Mouse (Mus musculus): ENCODE results near the gene Catsperz. TPM values are rescaled to one million over a fixed set of nuclear protein-coding genes. Genes with fewer than 3 reads are reported as not detected.
"Not testable (repeated sequence)": the region's sequence is repeated elsewhere in the genome, so short reads cannot be mapped to it uniquely, and the experiment has no call there.

Gene Catsperz
- polyA plus RNA-seq, 1 experiment from 2014 or later = 1.1 TPM

DNA sequence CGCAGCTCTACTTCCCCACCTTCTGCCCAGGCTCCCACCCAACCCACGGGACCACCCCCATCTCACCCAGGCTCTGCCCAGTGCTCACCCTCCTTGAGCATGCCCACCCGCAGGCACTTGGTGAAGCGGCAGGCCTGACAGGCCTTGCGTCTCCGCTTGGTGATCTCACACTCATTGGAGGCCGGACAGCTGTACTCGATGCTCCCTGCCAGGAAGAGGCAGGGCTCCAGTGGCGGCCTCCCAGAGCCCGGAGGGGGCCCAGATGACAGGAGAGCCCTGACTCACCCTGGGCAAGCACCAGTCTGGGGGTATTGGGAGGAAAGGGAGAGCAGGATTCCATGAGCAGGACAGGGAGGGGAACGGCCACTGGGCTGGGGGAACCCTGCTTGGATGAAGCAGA, 11.2 kb downstream of the Catsperz start:
- ATAC-seq = no peak
- Histone ChIP-seq H3K9ac (ENCODE audit: low read length) (no peak overlapping the region), H3K4me1 (ENCODE audit: control insufficient read depth, insufficient read depth, low read length) (peaks cover 3% of the 10 kb centered on the region), H3K27me3 (replicated peaks; ENCODE audit: control insufficient read depth, insufficient read depth, low read length) (no peaks in the 10 kb centered on the region), H3K36me3 (ENCODE audit: control insufficient read depth, insufficient read depth, low read length) (peaks cover 41% of the 10 kb centered on the region), H3K27ac (ENCODE audit: low read depth, low read length) (no peak overlapping the region), H3K4me3 (ENCODE audit: low read depth, low read length) (no peak overlapping the region), H3K4me2 (ENCODE audit: low read length) (no peak overlapping the region), H3K9me3 (replicated peaks; ENCODE audit: control insufficient read depth, low read length) (no peaks in the 10 kb centered on the region)
- no peak for DNase-seq (ENCODE audit: low spot score)
- 79% methylated on average over 11 of the region's 11 CpGs for WGBS

DNA sequence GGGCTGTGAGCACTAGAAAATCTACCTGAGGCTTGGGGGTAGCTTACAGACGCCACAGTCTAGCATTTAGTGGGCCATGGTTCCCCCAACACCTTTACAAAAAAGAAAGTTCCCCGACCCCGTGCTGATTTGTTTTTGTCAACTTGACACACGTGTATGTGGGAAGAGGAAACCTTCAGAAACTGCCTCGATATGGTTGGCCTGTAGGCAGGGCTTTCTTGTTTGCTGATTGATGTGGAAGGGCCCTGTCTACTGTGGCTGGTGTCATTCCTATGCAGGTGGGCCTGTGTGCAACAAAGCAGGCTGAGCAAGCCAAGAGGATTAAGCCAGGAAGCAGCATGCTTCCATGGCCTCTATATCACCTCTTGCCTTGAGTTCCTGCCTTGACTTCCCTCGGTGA, 12.1 kb downstream of the Catsperz start:
- Histone ChIP-seq H3K4me2 (ENCODE audit: low read length) (no peak overlapping the region), H3K9me3 (replicated peaks; ENCODE audit: control insufficient read depth, low read length) (no peaks in the 10 kb centered on the region), H3K27ac (ENCODE audit: low read depth, low read length) (no peak overlapping the region), H3K27me3 (replicated peaks; ENCODE audit: control insufficient read depth, insufficient read depth, low read length) (no peaks in the 10 kb centered on the region), H3K4me1 (ENCODE audit: control insufficient read depth, insufficient read depth, low read length) (peaks cover 11% of the 10 kb centered on the region), H3K9ac (ENCODE audit: low read length) (no peak overlapping the region), H3K36me3 (ENCODE audit: control insufficient read depth, insufficient read depth, low read length) (peaks cover 34% of the 10 kb centered on the region), H3K4me3 (ENCODE audit: low read depth, low read length) (no peak overlapping the region)
- DNase-seq (ENCODE audit: low spot score) = no peak
- 89% methylated on average over 6 of the region's 6 CpGs for WGBS
- no peak for ATAC-seq

DNA sequence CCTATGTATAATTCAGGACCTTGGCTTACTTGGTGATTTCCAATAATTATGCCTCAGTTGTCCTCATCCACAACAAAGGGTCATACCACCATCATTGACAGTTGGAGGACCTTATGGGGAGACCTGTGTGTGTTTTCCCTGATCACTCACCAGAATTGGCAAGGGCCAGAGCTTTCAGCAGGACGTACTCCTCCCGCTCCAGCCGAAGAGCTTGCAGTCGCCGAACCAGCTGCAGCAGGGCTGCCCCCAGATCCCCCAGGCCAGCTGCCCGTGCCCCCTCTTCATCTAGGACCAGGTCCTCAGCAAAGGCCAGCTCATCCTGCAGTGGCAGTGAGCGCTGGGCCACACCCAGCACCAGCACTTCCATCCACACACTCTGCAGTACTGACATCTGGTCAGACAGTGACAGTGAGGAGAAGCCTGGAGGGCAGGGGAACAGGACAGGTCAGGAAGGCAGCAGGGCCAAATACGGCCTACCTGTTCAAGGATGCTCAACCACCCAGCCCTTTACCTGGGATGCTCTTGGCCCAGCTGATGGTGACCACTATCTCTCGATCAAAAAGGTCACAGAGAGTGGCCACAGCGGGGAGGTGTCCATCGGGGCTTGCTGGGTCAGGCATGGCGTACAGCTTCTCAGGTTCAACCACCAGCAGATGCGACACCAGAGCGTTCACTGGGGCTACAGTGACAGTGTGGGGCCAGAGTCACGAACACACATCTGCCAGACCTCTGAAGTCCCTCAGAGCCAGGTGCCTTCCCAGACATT, 12.8 kb downstream of the Catsperz start:
- no peak overlapping the region for H3K4me3 ChIP-seq (ENCODE audit: low read depth, low read length)
- H3K27me3 ChIP-seq (replicated peaks; ENCODE audit: control insufficient read depth, insufficient read depth, low read length) = no peaks in the 10 kb centered on the region
- ATAC-seq (no peak), DNase-seq (ENCODE audit: low spot score) (no peak)
- no peak overlapping the region for H3K4me2 ChIP-seq (ENCODE audit: low read length)
- H3K36me3 ChIP-seq (ENCODE audit: control insufficient read depth, insufficient read depth, low read length) = peaks cover 35% of the 10 kb centered on the region
- no peaks in the 10 kb centered on the region for H3K9me3 ChIP-seq (replicated peaks; ENCODE audit: control insufficient read depth, low read length)
- 95% methylated on average over 15 of the region's 15 CpGs for WGBS
- H3K9ac ChIP-seq (ENCODE audit: low read length) = no peak overlapping the region
- H3K27ac ChIP-seq (ENCODE audit: low read depth, low read length) = no peak overlapping the region
- H3K4me1 ChIP-seq (ENCODE audit: control insufficient read depth, insufficient read depth, low read length) = peaks cover 11% of the 10 kb centered on the region

- WGBS = 76% methylated on average over 19 of the region's 19 CpGs
- Histone ChIP-seq H3K4me2 (ENCODE audit: low read length) (peak overlapping the region; percentile 82; the same call in 1 of the 2 replicates), H3K36me3 (ENCODE audit: control insufficient read depth, insufficient read depth, low read length) (peaks cover 45% of the 10 kb centered on the region), H3K9me3 (replicated peaks; ENCODE audit: control insufficient read depth, low read length) (no peaks in the 10 kb centered on the region), H3K4me1 (ENCODE audit: control insufficient read depth, insufficient read depth, low read length) (peaks cover 11% of the 10 kb centered on the region), H3K27me3 (replicated peaks; ENCODE audit: control insufficient read depth, insufficient read depth, low read length) (no peaks in the 10 kb centered on the region), H3K27ac (ENCODE audit: low read depth, low read length) (no peak overlapping the region), H3K9ac (ENCODE audit: low read length) (no peak overlapping the region), H3K4me3 (ENCODE audit: low read depth, low read length) (no peak overlapping the region)
- DNase-seq (ENCODE audit: low spot score) = no peak
- no peak for ATAC-seq
These were observed 13.8 kb downstream of the Catsperz start for GRCm38 (mm10) chr19:6911101-6912074.

DNA sequence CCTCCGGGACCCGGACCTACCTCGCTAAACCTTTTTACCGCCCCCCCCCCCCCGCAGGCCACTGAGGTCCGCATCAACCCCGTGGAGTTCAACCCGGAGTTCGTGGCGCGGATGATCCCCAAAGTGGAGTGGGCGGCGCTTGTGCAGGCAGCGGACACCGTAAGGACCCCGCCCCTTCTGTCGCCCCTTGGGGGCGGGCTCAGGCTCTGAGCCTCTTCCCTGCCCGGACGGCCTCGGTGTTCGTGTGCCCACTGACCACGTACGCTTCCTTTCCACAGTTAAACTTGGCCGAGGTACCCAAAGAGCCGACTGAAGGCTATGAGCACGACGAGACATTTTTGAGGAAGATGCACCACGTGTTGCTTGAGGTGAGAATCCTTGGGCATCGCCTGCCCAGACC, 14.9 kb downstream of the Catsperz start:
- not testable (repeated sequence) for ATAC-seq; H3K9me3 ChIP-seq (replicated peaks; ENCODE audit: control insufficient read depth, low read length); H3K27me3 ChIP-seq (replicated peaks; ENCODE audit: control insufficient read depth, insufficient read depth, low read length)
- H3K36me3 ChIP-seq (ENCODE audit: control insufficient read depth, insufficient read depth, low read length) = peaks cover 54% of the 10 kb centered on the region
- H3K9ac ChIP-seq (ENCODE audit: low read length) = peak overlapping the region; percentile 71
- DNase-seq (ENCODE audit: low spot score) = peak; percentile 47
- H3K4me2 ChIP-seq (ENCODE audit: low read length) = peak overlapping the region; percentile 82
- peak overlapping the region; percentile 93 for H3K27ac ChIP-seq (ENCODE audit: low read depth, low read length)
- 3% methylated on average over 28 of the region's 30 CpGs for whole genome bisulfite sequencing
- H3K4me3 ChIP-seq (ENCODE audit: low read depth, low read length) = peak overlapping the region; percentile 53
- peaks cover 11% of the 10 kb centered on the region for H3K4me1 ChIP-seq (ENCODE audit: control insufficient read depth, insufficient read depth, low read length)

- DNase-seq (ENCODE audit: low spot score) (peak; percentile 98), ATAC-seq (peak; percentile 95)
- no peaks in the 10 kb centered on the region for H3K27me3 ChIP-seq (replicated peaks; ENCODE audit: control insufficient read depth, insufficient read depth, low read length)
- peak within 1 kb of the TSS; percentile 71 for H3K9ac ChIP-seq (ENCODE audit: low read length)
- no peaks in the 10 kb centered on the region for H3K9me3 ChIP-seq (replicated peaks; ENCODE audit: control insufficient read depth, low read length)
- WGBS = under 1% methylated on average over 64 of the region's 65 CpGs
- H3K4me2 ChIP-seq (ENCODE audit: low read length) = peak within 1 kb of the TSS; percentile 82
- H3K36me3 ChIP-seq (ENCODE audit: control insufficient read depth, insufficient read depth, low read length) = peaks cover 60% of the 10 kb centered on the region
- peak within 1 kb of the TSS; percentile 93 for H3K27ac ChIP-seq (ENCODE audit: low read depth, low read length)
- peak within 1 kb of the TSS; percentile 53 for H3K4me3 ChIP-seq (ENCODE audit: low read depth, low read length)
- H3K4me1 ChIP-seq (ENCODE audit: control insufficient read depth, insufficient read depth, low read length) = peaks cover 11% of the 10 kb centered on the region
These were observed 15.5 kb downstream of the Catsperz start, which contains the start of the genes Trmt112 and Prdx5 for GRCm38 (mm10) chr19:6909507-6910289. Gene Trmt112, plus strand, starts transcription at chr19:6909698. Gene Prdx5, minus strand, starts transcription at chr19:6910106.

GRCm38 (mm10) chr19:6909021-6909420, 16.2 kb downstream of the Catsperz start:
- peaks cover 11% of the 10 kb centered on the region for H3K4me1 ChIP-seq (ENCODE audit: control insufficient read depth, insufficient read depth, low read length)
- peak overlapping the region; percentile 93 for H3K27ac ChIP-seq (ENCODE audit: low read depth, low read length)
- peak overlapping the region; percentile 71 for H3K9ac ChIP-seq (ENCODE audit: low read length)
- H3K4me3 ChIP-seq (ENCODE audit: low read depth, low read length) = peak overlapping the region; percentile 53
- no peaks in the 10 kb centered on the region for H3K27me3 ChIP-seq (replicated peaks; ENCODE audit: control insufficient read depth, insufficient read depth, low read length)
- 11% methylated on average over 11 of the region's 11 CpGs for WGBS
- H3K4me2 ChIP-seq (ENCODE audit: low read length) = peak overlapping the region; percentile 82
- no peaks in the 10 kb centered on the region for H3K9me3 ChIP-seq (replicated peaks; ENCODE audit: control insufficient read depth, low read length)
- H3K36me3 ChIP-seq (ENCODE audit: control insufficient read depth, insufficient read depth, low read length) = peaks cover 61% of the 10 kb centered on the region
- DNase-seq (ENCODE audit: low spot score) = no peak
- no peak for ATAC-seq

DNA sequence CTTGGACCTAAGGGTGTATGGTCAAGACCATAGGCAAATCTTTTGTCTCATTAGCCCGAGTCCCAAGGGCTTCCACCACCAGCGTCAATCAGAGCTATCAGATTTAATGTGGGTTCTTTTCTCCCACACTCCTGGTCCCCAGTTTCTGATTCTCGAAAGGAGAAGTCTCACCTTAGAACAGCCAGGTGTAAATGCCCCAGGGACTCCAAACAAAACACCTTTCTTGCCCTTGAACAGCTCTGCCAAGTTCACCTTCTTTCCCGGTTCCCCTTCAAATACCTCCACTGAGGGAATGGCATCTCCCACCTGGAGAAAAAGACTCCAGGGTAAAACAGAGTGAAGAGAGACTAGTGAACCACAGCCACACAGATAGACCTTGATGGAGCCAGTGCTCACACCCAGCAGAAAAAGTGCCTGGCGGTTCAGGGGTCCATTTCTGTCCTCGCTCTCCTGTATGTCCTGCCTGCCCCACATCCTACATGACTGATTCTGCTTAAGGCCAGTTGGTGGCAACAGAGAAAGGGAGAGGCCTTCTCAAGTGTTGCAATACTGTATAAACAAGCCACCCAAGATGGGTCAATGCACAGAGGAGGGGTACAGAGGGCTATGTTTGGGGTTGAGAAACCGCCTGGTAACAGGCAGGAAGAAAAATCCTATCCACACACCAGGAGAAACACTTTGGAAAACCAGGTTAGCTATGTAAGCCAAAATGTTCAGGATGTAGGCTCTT, 17.2 kb downstream of the Catsperz start:
- DNase-seq (ENCODE audit: low spot score) = no peak
- no peaks in the 10 kb centered on the region for H3K9me3 ChIP-seq (replicated peaks; ENCODE audit: control insufficient read depth, low read length)
- peak overlapping the region; percentile 82 for H3K4me2 ChIP-seq (ENCODE audit: low read length)
- H3K4me3 ChIP-seq (ENCODE audit: low read depth, low read length) = peak overlapping the region; percentile 53; the same call in 1 of the 2 replicates
- no peaks in the 10 kb centered on the region for H3K27me3 ChIP-seq (replicated peaks; ENCODE audit: control insufficient read depth, insufficient read depth, low read length)
- H3K4me1 ChIP-seq (ENCODE audit: control insufficient read depth, insufficient read depth, low read length) = peaks cover 11% of the 10 kb centered on the region
- no peak overlapping the region for H3K27ac ChIP-seq (ENCODE audit: low read depth, low read length)
- H3K36me3 ChIP-seq (ENCODE audit: control insufficient read depth, insufficient read depth, low read length) = peaks cover 50% of the 10 kb centered on the region
- WGBS = 89% methylated on average over 7 of the region's 7 CpGs
- no peak for ATAC-seq
- H3K9ac ChIP-seq (ENCODE audit: low read length) = peak overlapping the region; percentile 71; the same call in 1 of the 2 replicates
